Mouse (Mus musculus) lung, embryonic 14.5 days (tissue): ENCODE results near the gene Phb. TPM values are rescaled to one million over a fixed set of nuclear protein-coding genes. Genes with fewer than 3 reads are reported as not detected.

Experiments
- ATAC-seq: fragments of 200-750 bp; cut with Nextera tagmentation; 2 replicates; pipeline ENCODE4 v1.8.0; 2017; ENCODE audit warnings: mild to moderate bottlenecking, moderate TSS enrichment, moderate library complexity; ENCODE audit not compliant: insufficient read depth
- DNase-seq: peaks from one replicate; pipeline ENCODE4 v3.0.0-alpha.2; 2015
- H3K27ac ChIP-seq: fragments of 300-500 bp; sonication (generic); 2 replicates; pipeline ENCODE4 v1.5.1; 2014; ENCODE audit warnings: low read depth, mild to moderate bottlenecking, moderate library complexity
- H3K27me3 ChIP-seq: fragments of 300-500 bp; sonication (generic); 2 replicates; pipeline ENCODE4 v1.6.1; 2014; ENCODE audit warnings: low read length, control low read depth; ENCODE audit not compliant: insufficient read depth
- H3K36me3 ChIP-seq: fragments of 300-500 bp; sonication (generic); 2 replicates; pipeline ENCODE4 v1.6.1; 2014; ENCODE audit warnings: control low read depth; ENCODE audit not compliant: insufficient read depth
- H3K4me1 ChIP-seq: fragments of 300-500 bp; sonication (generic); 2 replicates; pipeline ENCODE4 v1.6.1; 2014; ENCODE audit warnings: antibody characterized with exemption, control low read depth; ENCODE audit not compliant: insufficient read depth
- H3K4me2 ChIP-seq: fragments of 300-500 bp; sonication (generic); 2 replicates; pipeline ENCODE4 v1.6.1; 2014; ENCODE audit warnings: mild to moderate bottlenecking
- H3K4me3 ChIP-seq: fragments of 300-500 bp; sonication (generic); 2 replicates; pipeline ENCODE4 v1.5.1; 2014; ENCODE audit warnings: low read depth, low read length
- H3K9ac ChIP-seq: fragments of 300-500 bp; sonication (generic); 2 replicates; pipeline ENCODE4 v1.6.1; 2014
- H3K9me3 ChIP-seq: fragments of 300-500 bp; sonication (generic); 2 replicates; pipeline ENCODE4 v1.6.1; 2016; ENCODE audit warnings: low read depth, low read length, control low read depth
- CTCF ChIP-seq: IDR thresholded peaks from 2 replicates; pipeline ENCODE4 v1.5.1; 2016; ENCODE audit warnings: antibody characterized with exemption, low read depth
- WGBS: fragments of 180-500 bp; shearing (Covaris S2); extraction: QIAGEN DNeasy Blood & Tissue Kit; methylation state at CpG from one replicate; pipeline ENCODE4 v1.1.7; 2014; 5-methylcytosine and 5-hydroxymethylcytosine counted together
- polyA plus RNA-seq: library from polyadenylated mRNA; unstranded; fragments of >200 nt; fragmentation: Nextera tagmentation; extraction: Ambion mirVana; gene quantifications from 2 replicates; pipeline ENCODE4 v1.2.1, GENCODE M21; 2014

Gene Phb
- polyA plus RNA-seq, 1 experiment from 2014 or later = 252 TPM

DNA sequence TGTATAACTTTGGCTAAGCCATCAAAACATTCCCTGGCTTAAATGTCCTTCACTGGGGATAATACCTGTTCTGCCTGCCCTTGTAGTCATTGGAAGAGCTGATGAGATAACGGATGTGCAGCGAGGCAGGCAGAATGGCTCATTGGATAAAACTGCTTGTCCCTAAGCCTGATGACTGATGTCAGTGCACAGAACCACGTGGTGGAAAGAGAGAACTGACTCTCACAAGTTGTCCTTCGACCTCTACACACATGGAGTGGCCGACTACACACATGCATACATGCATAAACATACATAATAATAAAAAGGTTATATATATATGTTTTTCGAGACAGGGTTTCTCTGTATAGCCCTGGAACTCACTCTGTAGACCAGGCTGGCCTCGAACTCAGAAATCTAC lies 43.7 kb downstream of the Phb start:
- Histone ChIP-seq H3K36me3 (no peaks in the 10 kb centered on the region), H3K27ac (no peak overlapping the region), H3K4me1 (peaks cover 9% of the 10 kb centered on the region), H3K4me3 (no peak overlapping the region), H3K4me2 (no peak overlapping the region), H3K27me3 (no peaks in the 10 kb centered on the region), H3K9me3 (no peaks in the 10 kb centered on the region), H3K9ac (no peak overlapping the region)
- 76% methylated on average over 7 of the region's 7 CpGs for WGBS
- no peak for DNase-seq
- ATAC-seq = no peak
- no peak for TF ChIP-seq CTCF

DNA sequence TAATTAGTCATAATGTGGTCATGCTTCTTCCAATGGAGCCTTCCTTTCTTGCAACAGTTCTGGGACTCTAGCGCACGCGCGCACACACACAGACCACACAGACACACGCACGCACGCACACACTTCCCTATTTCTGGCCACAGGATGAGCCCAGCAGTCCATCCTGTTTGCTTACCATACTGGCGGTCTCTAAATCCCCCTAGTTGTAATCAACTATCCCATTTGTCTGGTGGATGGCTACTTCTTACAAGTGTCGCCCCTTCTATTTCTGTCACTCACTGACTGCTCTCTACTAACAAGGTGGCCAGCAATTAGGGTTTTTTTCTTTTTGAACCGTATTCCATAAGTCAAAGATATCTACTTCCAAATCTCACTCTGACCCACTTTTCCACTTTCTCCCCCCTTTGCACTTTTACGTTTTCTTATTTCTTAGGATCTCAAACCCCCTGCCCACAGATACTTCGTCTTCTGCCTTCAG lies 45.4 kb downstream of the Phb start:
- ATAC-seq (peak; percentile 22; the same call in 1 of the 2 replicates), DNase-seq (peak; percentile 65)
- H3K4me3 ChIP-seq = peak overlapping the region; percentile 95
- WGBS = 27% methylated on average over 12 of the region's 12 CpGs
- H3K27me3 ChIP-seq = no peaks in the 10 kb centered on the region
- H3K4me1 ChIP-seq = peaks cover 9% of the 10 kb centered on the region
- no peak for TF ChIP-seq CTCF
- H3K36me3 ChIP-seq = no peaks in the 10 kb centered on the region
- peak overlapping the region; percentile 95 for H3K4me2 ChIP-seq
- H3K27ac ChIP-seq = peak overlapping the region; percentile 99
- no peaks in the 10 kb centered on the region for H3K9me3 ChIP-seq
- peak overlapping the region; percentile 96; the same call in 1 of the 2 replicates for H3K9ac ChIP-seq

DNA sequence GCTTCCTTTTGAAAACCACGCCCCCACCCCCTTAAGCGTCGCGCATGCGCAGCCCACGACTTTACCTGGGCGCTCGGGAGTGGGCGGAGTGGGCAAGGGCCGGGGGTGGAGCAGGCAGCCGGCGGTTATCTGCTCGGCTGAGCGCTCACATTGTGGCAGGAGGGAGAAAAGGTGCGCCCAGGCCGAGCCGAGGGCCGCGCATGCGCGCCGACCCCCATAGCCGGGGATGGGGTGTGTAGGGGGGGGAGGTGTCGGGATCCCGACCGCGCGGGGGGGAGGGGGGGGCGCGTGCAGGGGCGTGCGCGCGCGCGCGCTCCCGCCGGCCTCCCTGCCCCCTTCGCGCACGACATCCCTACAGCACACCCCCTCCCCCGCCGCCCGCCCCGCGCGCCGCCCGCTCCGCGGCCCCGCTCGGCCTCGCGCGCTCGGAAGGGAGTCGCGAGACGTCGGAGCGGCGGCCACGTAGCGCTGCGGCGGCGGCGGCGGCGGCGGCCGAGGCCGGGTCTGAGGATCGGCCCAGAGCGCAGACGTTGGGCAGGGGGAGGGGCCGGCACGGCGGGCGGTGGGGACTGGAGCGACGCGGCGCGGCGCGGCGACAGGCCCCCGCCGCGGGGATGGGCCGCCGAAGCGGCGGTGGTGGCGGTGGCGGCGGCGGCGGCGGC lies 45.9 kb downstream of the Phb start, which contains the start of gene Zfp652:
Gene Zfp652 (plus strand): TSS at position 111 of the 662 bp plus-strand sequence.
- H3K9me3 ChIP-seq = no peaks in the 10 kb centered on the region
- under 1% methylated on average over 62 of the region's 103 CpGs for WGBS
- H3K36me3 ChIP-seq = no peaks in the 10 kb centered on the region
- peak within 1 kb of the TSS; percentile 95 for H3K4me2 ChIP-seq
- peak within 1 kb of the TSS; percentile 99 for H3K27ac ChIP-seq
- H3K27me3 ChIP-seq = no peaks in the 10 kb centered on the region
- H3K9ac ChIP-seq = peak within 1 kb of the TSS; percentile 96
- H3K4me1 ChIP-seq = peaks cover 9% of the 10 kb centered on the region
- DNase-seq (peak; percentile 88), ATAC-seq (peak; percentile 84)
- peak within 1 kb of the TSS; percentile 95 for H3K4me3 ChIP-seq
- no peak for TF ChIP-seq CTCF

DNA sequence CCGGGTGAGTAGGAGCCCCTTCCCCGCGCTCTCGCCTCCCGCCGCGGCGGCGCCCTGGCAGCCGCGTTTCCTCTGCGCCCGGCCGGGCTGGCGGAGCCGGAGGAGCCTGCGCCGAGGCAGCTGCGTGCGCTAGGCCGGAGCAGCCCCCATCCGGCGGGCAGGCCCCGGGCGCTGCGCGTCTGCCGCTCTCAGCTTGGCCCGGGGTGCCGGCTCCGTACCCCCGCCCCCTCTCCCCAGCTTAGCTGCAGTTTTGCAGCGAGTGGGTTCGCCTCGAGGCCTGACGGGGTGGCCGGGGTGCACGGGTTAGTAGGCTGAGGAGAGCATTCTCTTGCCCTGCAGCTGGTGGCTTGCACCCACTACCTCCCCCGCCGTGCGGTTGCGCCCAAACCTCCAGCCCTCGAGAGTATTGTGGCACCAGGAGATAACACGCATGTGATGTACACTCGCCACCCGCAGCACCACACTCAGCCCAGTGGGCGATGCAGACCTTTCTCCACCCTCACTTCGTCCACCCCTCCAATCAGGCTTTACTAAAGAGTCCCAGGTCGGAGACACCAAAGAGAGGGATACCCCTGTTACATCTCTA lies 46.6 kb downstream of the Phb start:
- under 1% methylated on average over 42 of the region's 49 CpGs for WGBS
- DNase-seq = peak; percentile 66

DNA sequence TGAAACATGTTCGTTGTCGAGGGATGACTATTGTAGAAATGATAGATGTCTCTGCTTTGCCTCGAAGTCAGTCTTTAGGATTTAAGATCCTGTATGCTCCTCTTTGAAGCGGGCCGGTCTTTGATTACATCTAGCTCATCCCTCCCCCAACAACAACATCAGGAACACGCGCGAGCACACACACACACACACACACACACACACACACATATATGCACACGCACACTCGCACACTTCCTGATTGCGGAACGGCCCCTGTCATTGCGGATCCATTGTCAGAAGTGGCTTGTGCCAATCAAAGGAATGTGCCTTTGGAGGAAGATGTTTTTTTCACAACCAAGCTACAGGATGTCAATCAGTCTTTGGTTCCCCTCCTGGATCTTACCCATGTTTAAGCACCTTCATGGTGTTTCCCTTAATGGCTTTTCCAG lies 47.1 kb downstream of the Phb start:
- WGBS = 1% methylated on average over 13 of the region's 13 CpGs
- ATAC-seq = no peak
- Histone ChIP-seq H3K36me3 (no peaks in the 10 kb centered on the region), H3K9ac (peak overlapping the region; percentile 96), H3K4me1 (peaks cover 9% of the 10 kb centered on the region), H3K4me3 (peak overlapping the region; percentile 95), H3K9me3 (no peaks in the 10 kb centered on the region), H3K4me2 (peak overlapping the region; percentile 95), H3K27me3 (no peaks in the 10 kb centered on the region), H3K27ac (peak overlapping the region; percentile 99; the same call in 1 of the 2 replicates)
- DNase-seq = peak; percentile 40
- TF ChIP-seq CTCF = no peak

More for the DNA sequence above, 46.6 kb downstream of the Phb start:
- no peak for TF ChIP-seq CTCF
- Histone ChIP-seq H3K36me3 (no peaks in the 10 kb centered on the region), H3K4me1 (peaks cover 9% of the 10 kb centered on the region), H3K9me3 (no peaks in the 10 kb centered on the region), H3K27ac (peak overlapping the region; percentile 99), H3K9ac (peak overlapping the region; percentile 96), H3K4me2 (peak overlapping the region; percentile 95), H3K4me3 (peak overlapping the region; percentile 95), H3K27me3 (no peaks in the 10 kb centered on the region)
- ATAC-seq = peak; percentile 73

DNA sequence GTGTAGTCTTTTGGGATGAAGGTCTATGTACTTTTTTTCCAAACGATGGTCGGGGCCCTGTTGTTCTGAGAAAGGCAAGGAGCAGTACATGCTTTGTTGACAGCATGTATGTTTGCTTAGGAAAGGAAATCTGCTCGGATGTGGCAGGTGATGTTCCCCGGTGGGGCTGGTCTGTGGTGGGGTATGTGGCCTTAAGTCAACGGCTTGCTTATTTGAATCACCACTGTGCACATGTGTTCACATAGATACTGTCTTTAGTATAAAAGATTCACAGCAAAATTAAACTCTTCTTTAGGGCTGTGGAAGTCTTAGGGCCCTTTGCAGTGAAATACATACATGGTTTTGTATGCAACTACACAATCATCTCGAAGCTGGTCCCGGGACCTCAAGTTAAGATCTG lies 47.7 kb downstream of the Phb start:
- ATAC-seq (no peak), DNase-seq (no peak)
- Histone ChIP-seq H3K36me3 (no peaks in the 10 kb centered on the region), H3K9me3 (no peaks in the 10 kb centered on the region), H3K9ac (peak overlapping the region; percentile 96), H3K27me3 (no peaks in the 10 kb centered on the region), H3K27ac (no peak overlapping the region), H3K4me3 (peak overlapping the region; percentile 95), H3K4me1 (peaks cover 9% of the 10 kb centered on the region), H3K4me2 (peak overlapping the region; percentile 95)
- WGBS = 23% methylated on average over 7 of the region's 7 CpGs
- no peak for TF ChIP-seq CTCF

DNA sequence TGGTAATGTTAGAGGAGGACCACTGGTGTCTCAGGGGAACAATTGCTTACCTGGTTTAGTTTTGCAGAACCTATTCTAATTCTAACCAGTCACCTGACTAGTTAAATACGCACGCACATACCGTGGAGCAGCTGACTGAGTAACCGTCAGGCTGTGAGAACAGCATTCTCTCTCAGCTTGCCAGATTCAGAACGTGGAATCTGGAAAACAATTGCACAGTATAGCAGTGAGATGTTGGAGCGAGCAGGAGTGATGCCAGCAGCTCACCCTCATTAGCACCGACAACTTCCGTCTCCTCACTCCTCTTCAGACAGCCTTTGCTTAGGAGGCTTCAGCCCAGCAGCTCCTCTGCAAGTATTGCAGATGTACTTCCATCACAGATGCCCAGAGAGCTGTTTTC lies 49.4 kb downstream of the Phb start:
- Histone ChIP-seq H3K4me3 (no peak overlapping the region), H3K36me3 (no peaks in the 10 kb centered on the region), H3K9ac (no peak overlapping the region), H3K4me1 (peaks cover 9% of the 10 kb centered on the region), H3K9me3 (no peaks in the 10 kb centered on the region), H3K4me2 (no peak overlapping the region), H3K27ac (no peak overlapping the region), H3K27me3 (no peaks in the 10 kb centered on the region)
- 52% methylated on average over 8 of the region's 8 CpGs for WGBS
- DNase-seq (no peak), ATAC-seq (no peak)
- no peak for TF ChIP-seq CTCF
